Mouse (Mus musculus): ENCODE data around the gene Ralgps2. TPM values are rescaled to one million over a fixed set of nuclear protein-coding genes. Genes with fewer than 3 reads are reported as not detected.
A peak's percentile ranks its signal among the peaks of the same experiment; 100 is the strongest.

Ralgps2 gene
- polyA plus RNA-seq, 1 experiment from 2014 or later = 66.0 TPM

DNA sequence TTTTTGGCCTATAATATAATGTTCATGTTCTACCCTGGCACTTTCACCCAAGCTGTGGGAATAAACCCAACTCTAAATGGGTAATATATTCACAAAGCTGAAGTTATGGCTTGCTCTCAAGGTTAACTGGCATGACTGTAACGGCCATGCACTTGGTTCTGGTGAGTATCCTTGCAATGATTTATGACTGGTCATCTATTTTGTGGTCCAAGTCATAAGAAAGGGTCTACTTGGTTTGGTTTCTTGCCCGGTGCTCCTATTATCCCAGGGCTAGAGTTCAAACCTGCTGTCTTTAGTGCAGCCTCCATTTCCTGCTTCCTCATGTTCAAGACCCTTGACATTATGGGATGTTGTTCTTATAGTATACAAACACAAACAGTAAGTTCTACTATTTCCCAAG lies 54.6 kb downstream of the Ralgps2 start:
- ATAC-seq (replicated peaks; ENCODE audit: low FRiP score) = peak; percentile 66; the same call in 1 of the 2 replicates

DNA sequence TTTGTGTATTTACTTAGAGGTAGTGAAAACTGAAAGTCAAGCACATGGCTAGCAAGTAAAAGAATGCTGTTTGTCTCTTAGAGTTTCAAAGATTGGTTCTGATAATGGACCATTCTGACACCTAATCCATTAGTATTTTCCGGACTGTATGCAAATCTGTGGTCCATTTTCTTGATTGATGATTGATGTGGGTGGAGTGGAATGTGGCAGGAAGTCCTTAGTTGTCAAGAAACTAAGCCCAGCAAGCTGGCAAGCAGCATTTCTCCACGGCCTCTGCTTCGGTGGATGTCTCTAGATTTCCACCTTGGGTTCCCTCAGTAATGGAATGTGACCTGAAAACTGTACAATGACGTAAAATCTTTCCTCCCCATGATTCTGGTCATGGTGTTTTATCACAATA lies 68.8 kb downstream of the Ralgps2 start:
- Histone ChIP-seq H3K36me3 (peaks cover 7% of the 10 kb centered on the region; the same call in 1 of the 2 replicates), H3K4me1 (no peaks in the 10 kb centered on the region; the same call in 1 of the 2 replicates), H3K4me3 (replicated peaks) (no peak overlapping the region), H3K27me3 (no peaks in the 10 kb centered on the region), H3K9me3 (replicated peaks) (no peaks in the 10 kb centered on the region), H3K9ac (no peak overlapping the region), H3K27ac (no peak overlapping the region), H3K4me2 (no peak overlapping the region)
- no peak for ATAC-seq (replicated peaks; ENCODE audit: low FRiP score)
- WGBS = 83% methylated on average over 4 of the region's 4 CpGs

More for the DNA sequence above, 54.6 kb downstream of the Ralgps2 start:
- no peak overlapping the region for H3K9ac ChIP-seq
- 30% methylated on average over 2 of the region's 2 CpGs for WGBS
- no peaks in the 10 kb centered on the region for H3K27me3 ChIP-seq
- H3K4me2 ChIP-seq = no peak overlapping the region
- H3K4me1 ChIP-seq = peaks cover 4% of the 10 kb centered on the region
- H3K4me3 ChIP-seq (replicated peaks) = no peak overlapping the region
- H3K9me3 ChIP-seq (replicated peaks) = no peaks in the 10 kb centered on the region
- H3K36me3 ChIP-seq = peaks cover 44% of the 10 kb centered on the region
- H3K27ac ChIP-seq = 0 out of 2 replicates have a peak overlapping the region, but pooled peaks have one; percentile 13

DNA sequence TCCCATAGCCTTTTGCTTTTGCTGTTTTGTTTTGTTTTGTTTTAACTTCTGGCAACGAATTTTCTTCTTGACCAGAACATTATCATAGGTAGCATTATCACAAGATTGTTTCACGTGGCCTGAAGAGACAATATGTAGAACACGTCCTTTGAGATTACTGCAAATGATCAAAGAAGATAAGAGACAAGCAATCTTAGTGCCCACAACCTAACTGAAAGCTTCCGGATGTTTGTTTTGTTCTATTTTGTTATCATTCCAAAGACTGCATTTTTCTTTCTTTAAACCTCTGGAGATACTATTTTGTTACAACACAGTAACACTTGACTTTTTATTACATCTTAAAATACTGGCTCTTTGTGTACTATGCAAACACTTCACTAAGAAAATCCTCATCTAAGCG lies 69.4 kb downstream of the Ralgps2 start:
- Histone ChIP-seq H3K9ac (no peak overlapping the region), H3K9me3 (replicated peaks) (no peaks in the 10 kb centered on the region), H3K36me3 (peaks cover 7% of the 10 kb centered on the region; the same call in 1 of the 2 replicates), H3K27me3 (no peaks in the 10 kb centered on the region), H3K4me2 (no peak overlapping the region), H3K4me3 (replicated peaks) (no peak overlapping the region), H3K27ac (no peak overlapping the region), H3K4me1 (no peaks in the 10 kb centered on the region; the same call in 1 of the 2 replicates)
- WGBS = 92% methylated on average over 5 of the region's 5 CpGs
- no peak for ATAC-seq (replicated peaks; ENCODE audit: low FRiP score)

DNA sequence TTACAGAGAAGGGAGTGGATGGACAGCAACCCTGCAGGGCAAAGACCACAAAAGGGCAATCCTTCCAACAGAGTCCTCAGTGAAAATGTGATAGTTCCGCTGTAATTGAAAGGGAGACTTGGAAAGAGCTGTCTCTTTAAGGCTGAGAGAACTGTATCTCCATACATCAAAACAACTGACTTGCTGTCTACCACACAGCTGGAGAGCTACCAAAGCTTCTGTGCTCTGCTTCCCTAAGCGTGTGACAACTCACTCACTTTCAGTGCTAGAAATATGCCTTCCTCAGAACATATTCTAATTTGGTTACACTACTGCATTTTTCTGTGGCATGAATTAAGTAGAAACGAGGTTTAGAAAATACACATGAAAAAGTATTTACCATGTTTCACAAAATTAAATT lies 75.2 kb downstream of the Ralgps2 start:
- Histone ChIP-seq H3K4me2 (no peak overlapping the region), H3K4me1 (peaks cover 7% of the 10 kb centered on the region; the same call in 1 of the 2 replicates), H3K9ac (no peak overlapping the region), H3K27ac (peak overlapping the region; percentile 63), H3K9me3 (replicated peaks) (no peaks in the 10 kb centered on the region), H3K36me3 (no peaks in the 10 kb centered on the region), H3K27me3 (no peaks in the 10 kb centered on the region), H3K4me3 (replicated peaks) (no peak overlapping the region)
- WGBS = 48% methylated on average over 3 of the region's 3 CpGs
- ATAC-seq (replicated peaks; ENCODE audit: low FRiP score) = no peak

DNA sequence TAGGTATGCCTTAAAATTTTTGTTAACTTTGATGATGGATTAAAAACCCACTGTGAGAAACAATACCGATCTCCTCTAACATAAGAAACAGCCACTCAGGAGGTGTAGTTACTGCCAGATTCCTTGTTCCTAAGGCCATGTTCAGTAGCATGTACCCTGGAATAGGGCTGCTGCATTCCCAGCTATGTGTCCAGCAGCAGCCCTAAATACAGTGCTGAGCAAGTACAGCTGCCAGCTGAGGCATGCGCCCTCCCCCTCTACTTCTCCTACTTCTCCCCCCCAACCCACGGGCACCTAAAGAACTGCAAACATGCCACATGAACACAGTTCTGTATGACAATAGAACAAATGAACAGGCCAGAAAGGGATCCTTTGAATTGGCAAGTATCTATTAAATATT lies 75.7 kb downstream of the Ralgps2 start:
- WGBS = 71% methylated on average over 3 of the region's 3 CpGs
- no peak for ATAC-seq (replicated peaks; ENCODE audit: low FRiP score)

DNA sequence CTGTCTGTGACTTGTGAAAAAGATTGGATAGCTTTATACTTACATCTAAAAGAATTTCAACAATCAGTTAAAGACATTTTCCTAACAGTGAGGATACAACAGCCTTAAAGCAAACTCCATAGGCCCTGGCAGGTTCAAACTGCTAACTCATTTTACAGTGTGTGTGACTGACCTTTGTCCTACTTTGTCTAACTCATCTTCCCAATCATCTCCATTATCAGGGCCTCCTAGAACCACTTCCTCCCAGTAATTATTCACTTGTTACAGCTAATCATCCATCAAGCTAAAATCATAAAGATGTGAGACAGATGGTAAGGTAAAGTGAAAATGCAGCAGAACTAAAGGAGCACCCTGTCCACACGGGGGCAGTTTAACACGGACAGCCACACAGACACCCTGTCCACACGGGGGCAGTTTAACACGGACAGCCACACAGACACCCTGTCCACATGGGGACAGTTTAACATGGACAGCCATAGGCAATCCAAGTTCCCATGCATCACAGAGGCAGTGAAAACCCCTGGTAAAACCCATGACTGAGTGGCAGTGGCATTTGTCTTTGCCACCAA lies 77.9 kb downstream of the Ralgps2 start:
- no peak for ATAC-seq (replicated peaks; ENCODE audit: low FRiP score)

More for the DNA sequence above, 75.7 kb downstream of the Ralgps2 start:
- Histone ChIP-seq H3K27ac (peak overlapping the region; percentile 63; the same call in 1 of the 2 replicates), H3K4me1 (peaks cover 7% of the 10 kb centered on the region; the same call in 1 of the 2 replicates), H3K4me3 (replicated peaks) (no peak overlapping the region), H3K36me3 (no peaks in the 10 kb centered on the region), H3K27me3 (no peaks in the 10 kb centered on the region), H3K9me3 (replicated peaks) (no peaks in the 10 kb centered on the region), H3K4me2 (no peak overlapping the region), H3K9ac (no peak overlapping the region)

DNA sequence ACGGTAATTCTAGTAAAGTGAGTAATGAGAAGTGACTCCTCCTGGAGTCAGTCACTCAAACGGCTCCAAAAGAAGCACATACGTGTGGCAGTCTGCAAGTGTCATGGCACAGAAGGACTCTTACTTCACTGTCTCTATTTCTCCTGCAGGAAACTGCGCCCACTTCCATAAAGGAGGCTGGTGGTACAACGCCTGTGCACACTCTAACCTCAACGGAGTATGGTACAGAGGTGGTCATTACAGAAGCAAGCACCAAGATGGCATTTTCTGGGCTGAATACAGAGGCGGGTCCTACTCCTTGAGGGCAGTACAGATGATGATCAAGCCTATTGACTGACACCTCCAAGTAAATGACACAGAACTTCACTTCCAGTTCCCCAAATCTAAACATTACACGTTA lies 79.2 kb downstream of the Ralgps2 start:
- WGBS = 79% methylated on average over 8 of the region's 8 CpGs
- no peak for ATAC-seq (replicated peaks; ENCODE audit: low FRiP score)
- H3K36me3 ChIP-seq = no peaks in the 10 kb centered on the region

More for the DNA sequence above, 77.9 kb downstream of the Ralgps2 start:
- 39% methylated on average over 4 of the region's 4 CpGs for WGBS
- Histone ChIP-seq H3K4me1 (0 out of 2 replicates have a peak, but pooled peaks cover 7% of the 10 kb centered on the region), H3K9me3 (replicated peaks) (no peaks in the 10 kb centered on the region), H3K27ac (no peak overlapping the region), H3K4me2 (no peak overlapping the region), H3K27me3 (no peaks in the 10 kb centered on the region), H3K36me3 (no peaks in the 10 kb centered on the region), H3K4me3 (replicated peaks) (no peak overlapping the region), H3K9ac (no peak overlapping the region)

DNA sequence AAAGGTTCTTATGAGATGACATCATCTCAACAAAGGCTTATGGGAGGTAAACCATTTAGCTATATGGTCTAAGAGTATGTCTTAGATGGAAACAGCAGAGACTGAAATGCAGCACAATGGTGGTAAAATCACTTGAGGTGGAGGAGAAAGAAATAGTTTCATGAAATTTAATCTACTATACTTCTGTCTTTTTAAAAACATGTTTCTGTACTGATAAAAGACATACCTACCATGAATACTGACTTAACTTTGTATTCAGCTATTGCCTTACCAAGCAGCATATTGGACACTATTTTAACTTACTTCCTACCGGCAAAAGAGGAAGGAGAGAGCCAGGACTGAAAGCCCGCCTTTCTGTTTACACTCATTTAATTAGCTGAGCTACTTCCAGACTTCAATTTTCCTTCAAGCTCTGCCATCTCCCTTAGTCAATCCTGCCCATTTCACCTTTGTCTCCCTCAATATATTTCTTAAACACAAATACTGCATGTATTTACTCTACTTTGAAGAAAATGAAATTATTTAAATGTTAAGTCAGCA lies 79.6 kb downstream of the Ralgps2 start:
- 66% methylated on average over 2 of the region's 2 CpGs for WGBS
- no peaks in the 10 kb centered on the region for H3K9me3 ChIP-seq (replicated peaks)
- H3K9ac ChIP-seq = no peak overlapping the region
- H3K4me3 ChIP-seq (replicated peaks) = no peak overlapping the region
- H3K4me1 ChIP-seq = 0 out of 2 replicates have a peak, but pooled peaks cover 7% of the 10 kb centered on the region
- no peak overlapping the region for H3K27ac ChIP-seq
- H3K36me3 ChIP-seq = no peaks in the 10 kb centered on the region
- H3K27me3 ChIP-seq = no peaks in the 10 kb centered on the region
- H3K4me2 ChIP-seq = no peak overlapping the region
- ATAC-seq (replicated peaks; ENCODE audit: low FRiP score) = no peak

More for the DNA sequence above, 79.2 kb downstream of the Ralgps2 start:
- Histone ChIP-seq H3K9me3 (replicated peaks) (no peaks in the 10 kb centered on the region), H3K4me2 (no peak overlapping the region), H3K9ac (no peak overlapping the region), H3K4me3 (replicated peaks) (no peak overlapping the region), H3K27me3 (no peaks in the 10 kb centered on the region), H3K4me1 (0 out of 2 replicates have a peak, but pooled peaks cover 7% of the 10 kb centered on the region), H3K27ac (no peak overlapping the region)

DNA sequence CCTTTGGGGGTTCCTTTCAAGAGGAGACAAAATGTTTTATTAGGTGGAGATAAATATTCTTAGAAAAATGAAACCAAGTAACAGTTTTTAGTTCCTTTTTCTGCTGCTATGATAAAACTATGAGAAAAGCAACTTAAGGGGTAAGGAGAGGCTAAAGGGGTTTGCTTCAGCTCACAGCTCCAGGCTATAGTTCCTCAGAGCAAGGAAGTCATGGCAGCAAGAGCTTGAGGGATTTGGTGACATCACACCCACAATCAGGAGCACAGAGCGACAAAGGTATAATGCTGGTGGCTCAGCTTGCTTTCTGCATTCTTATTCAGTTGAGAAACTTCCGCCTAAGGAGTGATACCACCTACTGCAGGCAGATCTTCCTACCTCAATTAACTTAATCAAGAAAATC lies 80.3 kb downstream of the Ralgps2 start:
- 95% methylated on average over 2 of the region's 2 CpGs for WGBS

DNA sequence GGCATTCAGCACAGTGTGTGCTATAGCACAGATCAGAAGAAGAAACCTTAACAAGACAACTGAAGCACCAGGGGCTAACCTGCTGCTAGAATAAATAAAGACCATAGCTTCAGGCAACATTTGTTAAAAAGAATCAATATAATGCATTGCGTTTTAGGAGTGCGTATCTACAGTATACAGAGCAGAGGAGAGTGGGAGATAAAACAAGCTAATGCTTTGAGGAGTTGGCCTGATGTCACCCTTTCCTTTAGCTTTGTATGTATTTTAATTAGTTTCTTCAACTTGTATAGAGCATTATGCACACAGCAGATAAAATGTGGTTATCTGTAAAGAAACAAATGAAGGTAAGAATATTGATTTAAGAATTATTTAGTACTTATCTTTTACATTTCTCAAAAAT lies 82.8 kb downstream of the Ralgps2 start:
- peaks cover 5% of the 10 kb centered on the region for H3K4me1 ChIP-seq
- ATAC-seq (replicated peaks; ENCODE audit: low FRiP score) = no peak
- WGBS = 96% methylated on average over 2 of the region's 2 CpGs

More for the DNA sequence above, 80.3 kb downstream of the Ralgps2 start:
- peaks cover 2% of the 10 kb centered on the region; the same call in 1 of the 2 replicates for H3K36me3 ChIP-seq
- ATAC-seq (replicated peaks; ENCODE audit: low FRiP score) = no peak
- no peak overlapping the region for H3K4me2 ChIP-seq
- H3K9me3 ChIP-seq (replicated peaks) = no peaks in the 10 kb centered on the region
- no peaks in the 10 kb centered on the region for H3K27me3 ChIP-seq
- H3K9ac ChIP-seq = no peak overlapping the region
- no peak overlapping the region for H3K27ac ChIP-seq
- no peak overlapping the region for H3K4me3 ChIP-seq (replicated peaks)
- H3K4me1 ChIP-seq = 0 out of 2 replicates have a peak, but pooled peaks cover 2% of the 10 kb centered on the region

DNA sequence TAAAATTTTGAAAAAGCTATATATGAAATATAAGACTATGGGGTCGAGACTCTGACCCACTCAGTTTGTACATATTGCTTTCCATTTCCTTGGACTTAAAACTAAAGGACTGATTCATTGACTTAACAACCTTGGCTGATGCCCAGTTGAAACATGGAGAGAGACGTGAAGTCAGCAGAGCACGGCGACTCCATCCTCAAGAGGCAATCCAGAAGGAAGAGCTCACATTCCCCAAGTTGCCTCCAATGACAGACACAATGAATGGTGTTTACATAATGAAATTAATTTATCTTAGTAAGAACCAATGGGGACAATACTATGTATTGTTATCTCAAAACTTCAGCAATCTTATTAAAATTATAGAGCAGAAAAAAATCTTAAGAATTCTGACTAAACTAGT lies 84.9 kb downstream of the Ralgps2 start:
- H3K4me3 ChIP-seq (replicated peaks) = no peak overlapping the region
- H3K4me1 ChIP-seq = peaks cover 5% of the 10 kb centered on the region
- no peak for ATAC-seq (replicated peaks; ENCODE audit: low FRiP score)
- H3K9me3 ChIP-seq (replicated peaks) = no peaks in the 10 kb centered on the region
- no peak overlapping the region for H3K9ac ChIP-seq
- WGBS = 75% methylated on average over 4 of the region's 4 CpGs
- H3K4me2 ChIP-seq = no peak overlapping the region
- no peak overlapping the region for H3K27ac ChIP-seq
- no peaks in the 10 kb centered on the region for H3K27me3 ChIP-seq
- peaks cover 2% of the 10 kb centered on the region; the same call in 1 of the 2 replicates for H3K36me3 ChIP-seq

More for the DNA sequence above, 82.8 kb downstream of the Ralgps2 start:
- Histone ChIP-seq H3K27ac (no peak overlapping the region), H3K9ac (no peak overlapping the region), H3K27me3 (no peaks in the 10 kb centered on the region), H3K4me2 (no peak overlapping the region), H3K9me3 (replicated peaks) (no peaks in the 10 kb centered on the region), H3K36me3 (peaks cover 2% of the 10 kb centered on the region; the same call in 1 of the 2 replicates), H3K4me3 (replicated peaks) (no peak overlapping the region)

DNA sequence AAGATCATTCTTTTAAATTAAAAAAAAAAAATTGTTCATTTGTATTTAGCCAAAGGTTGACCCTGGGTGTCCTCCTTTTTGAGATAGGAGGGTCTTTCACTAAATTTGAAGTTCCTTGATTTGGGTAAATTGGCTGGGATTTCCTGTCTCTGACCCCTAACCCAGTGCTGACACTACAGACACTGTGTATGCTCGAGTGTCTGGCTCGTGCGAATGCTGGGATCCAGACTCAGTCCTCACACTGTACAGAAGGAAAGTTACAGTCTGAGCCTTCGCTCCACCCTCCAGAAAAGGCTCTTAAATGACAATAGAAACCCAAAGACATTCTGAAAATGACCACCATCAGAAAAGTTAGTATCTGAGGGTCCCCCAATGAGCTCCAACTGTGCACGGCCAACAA lies 86.6 kb downstream of the Ralgps2 start:
- Histone ChIP-seq H3K36me3 (peaks cover 2% of the 10 kb centered on the region; the same call in 1 of the 2 replicates), H3K27ac (no peak overlapping the region), H3K27me3 (no peaks in the 10 kb centered on the region), H3K4me2 (no peak overlapping the region), H3K4me3 (replicated peaks) (no peak overlapping the region), H3K4me1 (peaks cover 5% of the 10 kb centered on the region), H3K9me3 (replicated peaks) (no peaks in the 10 kb centered on the region), H3K9ac (no peak overlapping the region)
- ATAC-seq (replicated peaks; ENCODE audit: low FRiP score) = no peak
- 72% methylated on average over 5 of the region's 5 CpGs for WGBS

Measured in kidney, embryonic 15.5 days (tissue).